Mouse (Mus musculus) kidney, embryonic 14.5 days (tissue): ENCODE data around the gene Yif1a. TPM values are rescaled to one million over a fixed set of nuclear protein-coding genes. Genes with fewer than 3 reads are reported as not detected.

Experiments
- ATAC-seq: fragments of 200-750 bp; cut with Nextera tagmentation; 2 replicates; pipeline ENCODE4 v1.8.0; 2017; ENCODE audit warnings: moderate number of reproducible peaks, mild to moderate bottlenecking, moderate TSS enrichment, moderate library complexity; ENCODE audit not compliant: low FRiP score, low TSS enrichment
- H3K27ac ChIP-seq: fragments of 300-500 bp; sonication (generic); 2 replicates; pipeline ENCODE4 v1.5.1; 2014; ENCODE audit warnings: low read depth, mild to moderate bottlenecking, low read length, moderate library complexity, mixed read lengths
- H3K27me3 ChIP-seq: fragments of 300-500 bp; sonication (generic); 2 replicates; pipeline ENCODE4 v1.6.1; 2014; ENCODE audit warnings: mild to moderate bottlenecking, low read length; ENCODE audit not compliant: control insufficient read depth, insufficient read depth
- H3K36me3 ChIP-seq: fragments of 300-500 bp; sonication (generic); 2 replicates; pipeline ENCODE4 v1.6.1; 2014; ENCODE audit warnings: low read length, mixed read lengths; ENCODE audit not compliant: control insufficient read depth, insufficient read depth
- H3K4me1 ChIP-seq: fragments of 300-500 bp; sonication (generic); 2 replicates; pipeline ENCODE4 v1.6.1; 2014; ENCODE audit warnings: low read length, mixed read lengths; ENCODE audit not compliant: control insufficient read depth, insufficient read depth
- H3K4me2 ChIP-seq: fragments of 300-500 bp; sonication (generic); replicated peaks from 2 replicates; pipeline ENCODE4 v1.6.1; 2014; ENCODE audit warnings: low read depth, mild to moderate bottlenecking, low read length
- H3K4me3 ChIP-seq: fragments of 300-500 bp; sonication (generic); 2 replicates; pipeline ENCODE4 v1.5.1; 2014; ENCODE audit warnings: mild to moderate bottlenecking, low read length
- H3K9ac ChIP-seq: fragments of 300-500 bp; sonication (generic); 2 replicates; pipeline ENCODE4 v1.6.1; 2014; ENCODE audit warnings: low read depth, mild to moderate bottlenecking, low read length, moderate library complexity
- H3K9me3 ChIP-seq: fragments of 300-500 bp; sonication (generic); 2 replicates; pipeline ENCODE4 v1.6.1; 2016; ENCODE audit warnings: low read length; ENCODE audit not compliant: control insufficient read depth
- WGBS: fragments of 180-500 bp; shearing (Covaris S2); extraction: QIAGEN DNeasy Blood & Tissue Kit; methylation state at CpG from one replicate; pipeline ENCODE4 v1.1.7; 2014; 5-methylcytosine and 5-hydroxymethylcytosine counted together
- polyA plus RNA-seq: library from polyadenylated mRNA; unstranded; fragments of >200 nt; fragmentation: Nextera tagmentation; extraction: Ambion mirVana; gene quantifications from 2 replicates; pipeline ENCODE4 v1.2.1, GENCODE M21; 2014

The Yif1a gene
- polyA plus RNA-seq = 114 and 115 TPM in 2 replicates

- peak; percentile 91 for ATAC-seq
- H3K4me2 ChIP-seq = peak within 1 kb of the TSS; percentile 94
- WGBS = under 1% methylated on average over 58 of the region's 58 CpGs
- H3K27ac ChIP-seq = peak within 1 kb of the TSS; percentile 62; the same call in 1 of the 2 replicates
- peaks cover 34% of the 10 kb centered on the region for H3K27me3 ChIP-seq
- peak within 1 kb of the TSS; percentile 74 for H3K9ac ChIP-seq
- peaks cover 13% of the 10 kb centered on the region; the same call in 1 of the 2 replicates for H3K4me1 ChIP-seq
- H3K4me3 ChIP-seq = peak within 1 kb of the TSS; percentile 91
- H3K9me3 ChIP-seq = no peaks in the 10 kb centered on the region
- H3K36me3 ChIP-seq = peaks cover 26% of the 10 kb centered on the region
These were observed at the start of gene Yif1a for GRCm38 (mm10) chr19:5087884-5088728. TSS of gene Yif1a (plus strand) at chr19:5088538.

GRCm38 (mm10) chr19:5038709-5039156 is 49.6 kb upstream of the Yif1a start, which contains the start of the genes B4gat1 and AC124502.3:
TSS of gene B4gat1 (plus strand) at chr19:5038826.
TSS of gene AC124502.3 (plus strand) at chr19:5038891.
- Histone ChIP-seq H3K4me2 (peak within 1 kb of the TSS; percentile 99), H3K27me3 (no peaks in the 10 kb centered on the region), H3K4me1 (peaks cover 24% of the 10 kb centered on the region), H3K36me3 (no peaks in the 10 kb centered on the region), H3K9ac (peak within 1 kb of the TSS; percentile 91), H3K27ac (peak within 1 kb of the TSS; percentile 88), H3K9me3 (no peaks in the 10 kb centered on the region), H3K4me3 (peak within 1 kb of the TSS; percentile 80)
- under 1% methylated on average over 44 of the region's 44 CpGs for WGBS
- ATAC-seq = peak; percentile 88

- H3K27ac ChIP-seq = peak overlapping the region; percentile 59; the same call in 1 of the 2 replicates
- no peaks in the 10 kb centered on the region for H3K27me3 ChIP-seq
- no peaks in the 10 kb centered on the region for H3K36me3 ChIP-seq
- no peak; the same call in 1 of the 2 replicates for ATAC-seq
- WGBS = 12% methylated on average over 41 of the region's 41 CpGs
- no peaks in the 10 kb centered on the region for H3K9me3 ChIP-seq
- H3K9ac ChIP-seq = peak overlapping the region; percentile 91
- peaks cover 24% of the 10 kb centered on the region for H3K4me1 ChIP-seq
- H3K4me2 ChIP-seq = peak overlapping the region; percentile 99
- H3K4me3 ChIP-seq = peak overlapping the region; percentile 80
These were observed 48.8 kb upstream of the Yif1a start for GRCm38 (mm10) chr19:5039301-5040114.

DNA sequence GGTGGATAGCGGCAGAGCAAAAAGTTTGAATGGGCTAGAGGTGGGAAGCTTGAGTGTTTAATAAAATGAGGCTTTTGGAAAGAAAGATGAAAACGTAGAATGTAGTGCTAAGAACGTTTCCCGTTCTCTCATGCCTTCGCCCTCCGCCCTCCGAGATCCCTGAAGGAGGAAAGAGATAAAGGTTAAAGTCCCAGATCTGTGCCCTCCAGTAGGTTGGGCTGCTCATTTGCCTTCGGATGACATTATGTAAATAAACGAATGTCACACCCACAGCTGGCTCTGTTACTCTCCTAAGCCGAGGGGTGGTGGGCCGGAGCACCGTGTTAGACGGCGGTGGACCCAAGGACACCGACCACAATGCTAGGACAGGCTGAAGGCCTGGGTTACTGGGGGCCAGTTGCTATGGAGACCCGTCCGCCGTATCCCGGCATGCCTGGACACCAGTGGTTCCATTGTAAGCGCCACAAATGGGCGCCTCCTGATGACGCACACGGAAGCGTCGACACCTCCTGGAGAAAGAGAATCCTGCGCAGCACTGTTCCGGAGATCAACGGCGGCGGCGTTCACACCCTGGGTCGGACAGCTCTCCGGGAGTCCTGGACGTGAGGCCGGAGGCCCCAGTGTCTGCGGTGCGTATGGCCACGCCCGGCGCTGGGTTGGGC is 47.3 kb upstream of the Yif1a start, which contains the start of gene Brms1:
Gene Brms1 (plus strand): TSS at position 493 of the 662 bp plus-strand sequence.
- peak within 1 kb of the TSS; percentile 75 for H3K9ac ChIP-seq
- peaks cover 24% of the 10 kb centered on the region for H3K4me1 ChIP-seq
- peak; percentile 72 for ATAC-seq
- H3K4me2 ChIP-seq = peak within 1 kb of the TSS; percentile 99
- no peaks in the 10 kb centered on the region for H3K9me3 ChIP-seq
- H3K36me3 ChIP-seq = no peaks in the 10 kb centered on the region
- 7% methylated on average over 40 of the region's 40 CpGs for WGBS
- no peaks in the 10 kb centered on the region for H3K27me3 ChIP-seq
- H3K4me3 ChIP-seq = peak within 1 kb of the TSS; percentile 80
- H3K27ac ChIP-seq = peak within 1 kb of the TSS; percentile 25; the same call in 1 of the 2 replicates

DNA sequence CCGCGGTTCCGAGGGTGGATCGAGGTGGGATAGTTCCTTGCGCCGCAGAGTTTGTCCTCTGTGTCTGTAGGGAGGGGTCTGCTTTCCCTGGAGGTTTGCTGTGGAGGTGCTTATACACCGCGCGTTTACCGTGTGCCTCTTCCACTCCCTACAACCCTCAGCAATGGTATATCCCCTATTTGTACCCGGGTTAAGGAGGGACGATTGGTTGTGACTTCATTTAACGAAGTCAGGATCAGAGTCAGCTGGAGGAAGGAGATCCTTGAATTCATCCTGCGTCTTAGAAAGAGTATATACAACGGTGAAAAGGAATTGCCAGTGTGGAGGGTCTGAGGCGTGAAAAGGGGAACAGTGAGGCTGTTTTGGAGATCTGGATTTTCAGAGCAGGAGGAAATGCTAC is 46.8 kb upstream of the Yif1a start:
- no peaks in the 10 kb centered on the region for H3K27me3 ChIP-seq
- 3% methylated on average over 16 of the region's 16 CpGs for WGBS
- peak; percentile 5; the same call in 1 of the 2 replicates for ATAC-seq

DNA sequence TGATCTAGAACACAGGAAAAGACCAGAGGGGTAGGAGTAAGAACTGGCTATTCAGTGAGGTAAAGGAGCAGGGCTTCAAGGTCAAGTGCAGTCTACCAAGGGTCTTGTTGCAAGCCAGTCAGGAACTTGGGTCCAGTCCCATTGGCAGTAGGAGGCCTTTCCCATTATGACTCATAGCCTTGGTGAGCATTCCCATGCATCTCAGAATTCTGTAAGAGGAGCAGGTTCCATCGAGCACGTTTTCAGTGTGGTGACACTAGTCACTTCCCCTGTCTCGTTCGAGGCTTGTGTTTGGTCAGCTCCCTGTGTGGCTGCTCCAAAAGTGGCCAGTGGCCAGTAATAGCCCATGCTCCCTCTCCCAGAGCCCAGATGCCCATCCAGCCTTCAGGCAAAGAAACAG is 42.8 kb upstream of the Yif1a start:
- Histone ChIP-seq H3K9ac (no peak overlapping the region), H3K9me3 (no peaks in the 10 kb centered on the region), H3K4me1 (peaks cover 15% of the 10 kb centered on the region), H3K4me3 (no peak overlapping the region), H3K4me2 (no peak overlapping the region), H3K27me3 (no peaks in the 10 kb centered on the region), H3K27ac (no peak overlapping the region), H3K36me3 (peaks cover 23% of the 10 kb centered on the region)
- WGBS = 79% methylated on average over 4 of the region's 4 CpGs
- ATAC-seq = no peak

More for the DNA sequence above, 46.8 kb upstream of the Yif1a start:
- peak overlapping the region; percentile 75 for H3K9ac ChIP-seq
- peaks cover 24% of the 10 kb centered on the region for H3K4me1 ChIP-seq
- peak overlapping the region; percentile 25; the same call in 1 of the 2 replicates for H3K27ac ChIP-seq
- H3K4me3 ChIP-seq = peak overlapping the region; percentile 80
- H3K36me3 ChIP-seq = peaks cover 5% of the 10 kb centered on the region
- H3K4me2 ChIP-seq = peak overlapping the region; percentile 99
- no peaks in the 10 kb centered on the region for H3K9me3 ChIP-seq

DNA sequence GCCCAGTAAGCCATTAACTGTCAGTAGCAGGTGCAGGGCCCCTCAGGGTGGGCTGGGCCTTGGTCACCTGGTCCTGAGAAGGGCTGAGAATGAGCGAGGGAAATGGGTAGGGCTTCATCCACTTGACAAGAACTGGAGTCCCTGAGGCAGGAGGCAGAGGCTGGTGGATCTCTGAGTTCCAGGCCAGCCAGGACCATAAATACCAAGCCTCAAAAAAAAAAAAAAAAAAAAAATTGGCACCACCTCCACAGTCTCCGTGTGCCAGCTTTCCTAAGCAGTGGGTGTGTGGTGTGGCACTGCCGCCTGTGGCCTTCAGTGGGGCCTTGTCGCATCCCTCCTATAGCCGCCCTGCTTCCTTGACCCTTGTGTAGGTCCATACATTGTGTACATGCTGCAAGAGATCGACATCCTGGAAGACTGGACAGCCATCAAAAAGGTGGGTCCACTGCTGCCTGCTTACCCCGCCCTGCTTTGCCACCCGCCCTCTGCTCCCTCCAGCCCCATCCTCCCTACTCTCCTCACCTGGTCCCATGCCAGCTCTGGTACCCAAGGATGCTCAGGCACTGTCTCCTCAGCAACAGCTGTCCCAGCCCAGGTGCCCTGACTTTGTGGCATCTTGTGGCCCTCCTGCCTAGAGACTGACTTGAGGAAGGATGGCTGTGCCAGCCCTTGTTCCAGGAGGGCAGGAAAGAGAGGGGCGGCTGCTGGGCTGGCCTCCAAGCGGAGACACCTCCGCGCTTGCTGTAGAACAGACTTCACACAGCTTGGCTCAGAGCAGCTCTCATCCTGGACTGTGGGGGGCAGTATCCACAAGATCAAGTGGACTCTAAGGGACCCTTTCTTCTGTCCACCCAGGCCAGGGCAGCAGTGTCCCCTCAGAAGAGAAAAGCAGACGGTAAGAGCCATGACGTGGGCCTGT is 39.9 kb upstream of the Yif1a start:
- Histone ChIP-seq H3K4me2 (no peak overlapping the region), H3K9ac (no peak overlapping the region), H3K4me1 (peaks cover 25% of the 10 kb centered on the region), H3K9me3 (no peaks in the 10 kb centered on the region), H3K36me3 (peaks cover 23% of the 10 kb centered on the region), H3K27ac (no peak overlapping the region), H3K4me3 (no peak overlapping the region), H3K27me3 (peaks cover 21% of the 10 kb centered on the region)
- WGBS = 89% methylated on average over 14 of the region's 14 CpGs
- ATAC-seq = no peak
